In genomic region chr6:103465479-103466080, GRCm38 (mm10) we compare ENCODE assay signal across 16 mouse cellular contexts. TPM values are rescaled to one million over a fixed set of nuclear protein-coding genes. Genes with fewer than 3 reads are reported as not detected.
DNase-seq lines count a peak whose midpoint lies in the region; ATAC-seq and TF ChIP-seq lines count a peak whose summit lies in the region.
"Had no signal": no experiment of that assay in that cellular context is flagged by ENCODE, and none has a peak within 500 bp of the region (broad histone marks: within the 10 kb centered on the region; RNA-seq: fewer than 3 reads in every experiment).

No protein-coding gene starts in this region.

- DNase-seq in thymus, postnatal 0 days (ENCODE audit: low spot score) = peak; percentile 36
- DNase-seq in thymus, postnatal 10 days (ENCODE audit: low spot score in 2 of 2) = no peak
- peak; percentile 44 for DNase-seq in brain, embryonic 14.5 days (ENCODE audit: low read depth)
- no peak for DNase-seq in spleen, postnatal 36 days (ENCODE audit: low spot score in 2 of 2)
- no peak for DNase-seq in cerebellum, adult 11-12 months
- no peak for DNase-seq in urinary bladder, adult 18-20 months (ENCODE audit: low spot score in 2 of 2)
- DNase-seq: adrenal gland, adult 2 months; B cell, adult 2 months; cerebellum, adult 11 months; cerebellum, postnatal 25 days; gastrocnemius, postnatal 10 days; heart, adult 2 months; kidney, postnatal 4 days; lung, postnatal 14 days; right cerebral cortex, postnatal 25 days had no signal

- no peak for TF ChIP-seq POLR2A in brain, embryonic 14.5 days (IDR thresholded peaks at IDR 0.05; ENCODE audit: borderline replicate concordance, extremely low read depth, insufficient read depth, insufficient read length, poor library complexity, severe bottlenecking)

- ATAC-seq in megakaryocyte progenitor cell, adult 5-6 weeks (replicated peaks; ENCODE audit: poor library complexity) = peak; percentile 98

- TF ChIP-seq CTCF in brain, embryonic 14.5 days (IDR thresholded peaks at IDR 0.05; ENCODE audit: borderline replicate concordance, extremely low read depth, insufficient read depth, insufficient read length) = no peak

RNA-seq across cellular contexts. Expression of gene Chl1, which starts 44.8 kb away (rescaled TPM):
- polyA plus RNA-seq in thymus, postnatal 0 days (2015; fragmentation: Nextera tagmentation; extraction: Ambion mirVana) = 2.3 and 2.7 TPM in 2 replicates
- polyA plus RNA-seq in brain, embryonic 14.5 days (2012; rRNA removed) = 63.5 and 104 TPM in 2 replicates
- total RNA-seq in megakaryocyte progenitor cell, adult 5-6 weeks (2015) = 0.17 TPM in 1 of 2 replicates, not detected in the other
- not detected in 2 replicates for total RNA-seq in megakaryocyte progenitor cell, adult 5-6 weeks (2017)

Comparison
In these comparisons a context has a peak if more than half of its experiments do, and no peak if none do; other contexts are left out.
1. DNase-seq: peak in thymus, postnatal 0 days (single experiment) and brain, embryonic 14.5 days (single experiment); none in thymus, postnatal 10 days (0 of 2), spleen, postnatal 36 days (0 of 2), cerebellum, adult 11-12 months (single experiment) and urinary bladder, adult 18-20 months (0 of 2).
2. RNA of gene Chl1, which starts 44.8 kb away (polyA plus RNA-seq): 63.5 to 104 TPM in brain, embryonic 14.5 days; 2.3 to 2.7 TPM in thymus, postnatal 0 days; every median in the first group is over 10 times any median in the second.